Mouse (Mus musculus): ENCODE data around the gene Olfr116. TPM values are rescaled to one million over a fixed set of nuclear protein-coding genes. Genes with fewer than 3 reads are reported as not detected.

Olfr116 gene
- polyA plus RNA-seq (2015; fragmentation: Nextera tagmentation; extraction: Ambion mirVana): not detected in 2 replicates

- DNase-seq (ENCODE audit: low spot score): no peak
Measured at GRCm38 (mm10) chr17:37627009-37627408, at the start of gene Olfr116, which contains the start of gene Olfr115. Olfr116 (minus strand) TSS chr17:37627199. Olfr115 (minus strand) TSS chr17:37627109.

- no peak for DNase-seq (ENCODE audit: low spot score)
Measured at GRCm38 (mm10) chr17:37666688-37667087, 39.7 kb upstream of the Olfr116 start, which contains the start of gene Olfr118. Olfr118 (plus strand) TSS chr17:37666988.

- no peak for DNase-seq (ENCODE audit: low spot score)
Measured at GRCm38 (mm10) chr17:37663682-37664081, 36.7 kb upstream of the Olfr116 start, which contains the start of gene Olfr117. Olfr117 (minus strand) TSS chr17:37663782.

- DNase-seq (ENCODE audit: low spot score): no peak
Measured at GRCm38 (mm10) chr17:37592643-37593042, 34.4 kb downstream of the Olfr116 start, which contains the start of gene Olfr114. Olfr114 (minus strand) TSS chr17:37592743.

GRCm38 (mm10) chr17:37577563-37577962 lies 49.4 kb downstream of the Olfr116 start, which contains the start of gene Olfr113:
Olfr113 (minus strand) TSS chr17:37577663.
- no peak for DNase-seq (ENCODE audit: low spot score)

Other genes starting within 250 kb of the Olfr116 start
- 0.04 TPM in 1 of 2 replicates, not detected in the other for gene Olfr105-ps, start 248.2 kb downstream of the Olfr116 start, polyA plus RNA-seq (2015; fragmentation: Nextera tagmentation; extraction: Ambion mirVana)
- gene Olfr106-ps, start 236.8 kb downstream of the Olfr116 start, polyA plus RNA-seq (2015; fragmentation: Nextera tagmentation; extraction: Ambion mirVana): not detected in 2 replicates
- not detected in 2 replicates for gene Olfr107, start 228.0 kb downstream of the Olfr116 start, polyA plus RNA-seq (2015; fragmentation: Nextera tagmentation; extraction: Ambion mirVana)
- gene Olfr108, start 181.7 kb downstream of the Olfr116 start, polyA plus RNA-seq (2015; fragmentation: Nextera tagmentation; extraction: Ambion mirVana): not detected in 2 replicates
- gene Olfr109, start 168.3 kb downstream of the Olfr116 start, polyA plus RNA-seq (2015; fragmentation: Nextera tagmentation; extraction: Ambion mirVana): 0.03 TPM in 1 of 2 replicates, not detected in the other
- 8.1 and 9.9 TPM in 2 replicates for gene H2-M2, start 143.6 kb downstream of the Olfr116 start, polyA plus RNA-seq (2015; fragmentation: Nextera tagmentation; extraction: Ambion mirVana)
- gene Olfr110, start 134.7 kb downstream of the Olfr116 start, polyA plus RNA-seq (2015; fragmentation: Nextera tagmentation; extraction: Ambion mirVana): 0.29 and 0.30 TPM in 2 replicates
- gene Olfr111, start 119.2 kb downstream of the Olfr116 start, polyA plus RNA-seq (2015; fragmentation: Nextera tagmentation; extraction: Ambion mirVana): 0.08 and 0.18 TPM in 2 replicates
- gene Olfr112, start 57.7 kb downstream of the Olfr116 start, polyA plus RNA-seq (2015; fragmentation: Nextera tagmentation; extraction: Ambion mirVana): not detected in 2 replicates
- not detected in 2 replicates for gene Olfr113, start 49.5 kb downstream of the Olfr116 start, polyA plus RNA-seq (2015; fragmentation: Nextera tagmentation; extraction: Ambion mirVana)
- gene Olfr114, start 34.5 kb downstream of the Olfr116 start, polyA plus RNA-seq (2015; fragmentation: Nextera tagmentation; extraction: Ambion mirVana): not detected in 2 replicates
- not detected in 2 replicates for gene Olfr115, start 90 bp downstream of the Olfr116 start, polyA plus RNA-seq (2015; fragmentation: Nextera tagmentation; extraction: Ambion mirVana)
- gene Olfr117, start 36.6 kb upstream of the Olfr116 start, polyA plus RNA-seq (2015; fragmentation: Nextera tagmentation; extraction: Ambion mirVana): not detected in 2 replicates
- not detected in 2 replicates for gene Olfr118, start 39.8 kb upstream of the Olfr116 start, polyA plus RNA-seq (2015; fragmentation: Nextera tagmentation; extraction: Ambion mirVana)
- gene Olfr119, start 69.4 kb upstream of the Olfr116 start, polyA plus RNA-seq (2015; fragmentation: Nextera tagmentation; extraction: Ambion mirVana): not detected in 2 replicates
- gene Olfr120, start 94.6 kb upstream of the Olfr116 start, polyA plus RNA-seq (2015; fragmentation: Nextera tagmentation; extraction: Ambion mirVana): not detected in 2 replicates
- not detected in 2 replicates for gene Olfr121, start 121.7 kb upstream of the Olfr116 start, polyA plus RNA-seq (2015; fragmentation: Nextera tagmentation; extraction: Ambion mirVana)
- gene Olfr122, start 141.4 kb upstream of the Olfr116 start, polyA plus RNA-seq (2015; fragmentation: Nextera tagmentation; extraction: Ambion mirVana): not detected in 2 replicates
- gene Olfr123, start 166.3 kb upstream of the Olfr116 start, polyA plus RNA-seq (2015; fragmentation: Nextera tagmentation; extraction: Ambion mirVana): not detected in 2 replicates
- gene Olfr124, start 172.7 kb upstream of the Olfr116 start, polyA plus RNA-seq (2015; fragmentation: Nextera tagmentation; extraction: Ambion mirVana): not detected in 2 replicates
- gene Olfr125, start 205.8 kb upstream of the Olfr116 start, polyA plus RNA-seq (2015; fragmentation: Nextera tagmentation; extraction: Ambion mirVana): not detected in 2 replicates
- not detected in 2 replicates for gene Olfr126, start 220.3 kb upstream of the Olfr116 start, polyA plus RNA-seq (2015; fragmentation: Nextera tagmentation; extraction: Ambion mirVana)

Data from thymus, postnatal 0 days (tissue).